ENCODE assay signal across 10 mouse cellular contexts in genomic region chr5:107237971-107238426, GRCm38 (mm10). TPM values are rescaled to one million over a fixed set of nuclear protein-coding genes. Genes with fewer than 3 reads are reported as not detected.
DNase-seq lines count a peak whose midpoint lies in the region; ATAC-seq lines count a peak whose summit lies in the region.
"Had no signal": no experiment of that assay in that cellular context is flagged by ENCODE, and none has a peak within 500 bp of the region (broad histone marks: within the 10 kb centered on the region; RNA-seq: fewer than 3 reads in every experiment).

No protein-coding gene starts in this region.

- DNase-seq in hindbrain, embryonic 10.5 days (ENCODE audit: low spot score) = peak; percentile 51
- DNase-seq in embryonic facial prominence, embryonic 14.5 days (ENCODE audit: low spot score) = no peak
- peak; percentile 43 to 65 for DNase-seq in lung, postnatal 4 days
- DNase-seq in spleen, adult 12 weeks (ENCODE audit: low spot score) = no peak
- DNase-seq in layer of hippocampus, postnatal 10 days (ENCODE audit: low spot score in 2 of 2) = no peak
- DNase-seq in kidney, adult 18-20 months = no peak

- WGBS in hindbrain, embryonic 10.5 days = 51% methylated on average over 7 of the region's 7 CpGs
- WGBS in hindbrain, embryonic 12.5 days = 58% methylated on average over 7 of the region's 7 CpGs
- WGBS in embryonic facial prominence, embryonic 14.5 days = 51% methylated on average over 7 of the region's 7 CpGs
- 44% methylated on average over 7 of the region's 7 CpGs for WGBS in intestine, embryonic 16.5 days

- H3K4me1 ChIP-seq in hindbrain, embryonic 10.5 days (replicated peaks) = peaks cover 56% of the 10 kb centered on the region
- H3K4me1 ChIP-seq in hindbrain, embryonic 12.5 days = peaks cover 19% of the 10 kb centered on the region
- H3K4me1 ChIP-seq in embryonic facial prominence, embryonic 14.5 days (ENCODE audit: control insufficient read depth, insufficient read depth, low read length) = peaks cover 45% of the 10 kb centered on the region
- H3K4me1 ChIP-seq in intestine, embryonic 16.5 days (ENCODE audit: control insufficient read depth, insufficient read depth, low read length) = peaks cover 48% of the 10 kb centered on the region

- no peak overlapping the region for H3K9ac ChIP-seq in hindbrain, embryonic 12.5 days
- H3K9ac ChIP-seq in embryonic facial prominence, embryonic 14.5 days (ENCODE audit: low read depth, low read length) = no peak overlapping the region
- H3K9ac ChIP-seq in intestine, embryonic 16.5 days (ENCODE audit: low read depth, low read length) = no peak overlapping the region

- no peak overlapping the region for H3K4me3 ChIP-seq in hindbrain, embryonic 10.5 days
- H3K4me3 ChIP-seq in hindbrain, embryonic 12.5 days = no peak overlapping the region
- H3K4me3 ChIP-seq in embryonic facial prominence, embryonic 14.5 days (ENCODE audit: low read depth, low read length) = no peak overlapping the region
- H3K4me3 ChIP-seq in intestine, embryonic 16.5 days (ENCODE audit: low read length) = no peak overlapping the region
- H3K4me3 ChIP-seq: megakaryocyte, embryonic 14.5 days had no signal

- no peaks in the 10 kb centered on the region for H3K27me3 ChIP-seq in hindbrain, embryonic 10.5 days (ENCODE audit: insufficient read depth, poor library complexity, severe bottlenecking)
- H3K27me3 ChIP-seq in hindbrain, embryonic 12.5 days = no peaks in the 10 kb centered on the region
- no peaks in the 10 kb centered on the region for H3K27me3 ChIP-seq in embryonic facial prominence, embryonic 14.5 days (replicated peaks; ENCODE audit: control insufficient read depth, insufficient read depth, low read length)
- H3K27me3 ChIP-seq in intestine, embryonic 16.5 days (replicated peaks; ENCODE audit: control insufficient read depth, insufficient read depth, low read length) = no peaks in the 10 kb centered on the region
- H3K27me3 ChIP-seq: CH12.LX; megakaryocyte, embryonic 14.5 days had no signal

- H3K36me3 ChIP-seq in hindbrain, embryonic 10.5 days = no peaks in the 10 kb centered on the region
- H3K36me3 ChIP-seq in hindbrain, embryonic 12.5 days = no peaks in the 10 kb centered on the region
- no peaks in the 10 kb centered on the region for H3K36me3 ChIP-seq in embryonic facial prominence, embryonic 14.5 days (ENCODE audit: control insufficient read depth, insufficient read depth, low read length)
- no peaks in the 10 kb centered on the region for H3K36me3 ChIP-seq in intestine, embryonic 16.5 days (ENCODE audit: control insufficient read depth, insufficient read depth, low read length)

- no peak overlapping the region for H3K4me2 ChIP-seq in hindbrain, embryonic 12.5 days (replicated peaks)
- H3K4me2 ChIP-seq in embryonic facial prominence, embryonic 14.5 days (ENCODE audit: low read depth, low read length) = no peak overlapping the region
- no peak overlapping the region for H3K4me2 ChIP-seq in intestine, embryonic 16.5 days (ENCODE audit: low read depth, low read length)

- H3K27ac ChIP-seq in hindbrain, embryonic 10.5 days = peak overlapping the region; percentile 65
- no peak overlapping the region for H3K27ac ChIP-seq in hindbrain, embryonic 12.5 days
- peak overlapping the region; percentile 1; the same call in 1 of the 2 replicates for H3K27ac ChIP-seq in embryonic facial prominence, embryonic 14.5 days (replicated peaks; ENCODE audit: low read depth, low read length)
- peak overlapping the region; percentile 11; the same call in 1 of the 2 replicates for H3K27ac ChIP-seq in intestine, embryonic 16.5 days (ENCODE audit: low read length)

- no peaks in the 10 kb centered on the region for H3K9me3 ChIP-seq in hindbrain, embryonic 10.5 days
- H3K9me3 ChIP-seq in hindbrain, embryonic 12.5 days (replicated peaks) = no peaks in the 10 kb centered on the region
- H3K9me3 ChIP-seq in embryonic facial prominence, embryonic 14.5 days (ENCODE audit: control insufficient read depth, low read length) = no peaks in the 10 kb centered on the region
- no peaks in the 10 kb centered on the region for H3K9me3 ChIP-seq in intestine, embryonic 16.5 days (ENCODE audit: control insufficient read depth, low read length)
- H3K9me3 ChIP-seq: megakaryocyte, embryonic 14.5 days had no signal

- no peak for ATAC-seq in hindbrain, embryonic 12.5 days (ENCODE audit: low FRiP score)
- ATAC-seq in embryonic facial prominence, embryonic 14.5 days (ENCODE audit: low read depth) = peak; percentile 10; the same call in 1 of the 2 replicates
- no peak for ATAC-seq in intestine, embryonic 16.5 days

RNA-seq across cellular contexts. Expression of gene Tgfbr3, which starts 51.4 kb away (rescaled TPM):
- polyA plus RNA-seq in hindbrain, embryonic 10.5 days (2016; fragmentation: Nextera tagmentation; extraction: Ambion mirVana) = 8.3 and 11.1 TPM in 2 replicates
- 12.0 and 13.7 TPM in 2 replicates for polyA plus RNA-seq in hindbrain, embryonic 12.5 days (2016; fragmentation: Nextera tagmentation; extraction: Ambion mirVana)
- polyA plus RNA-seq in embryonic facial prominence, embryonic 14.5 days (2014; fragmentation: Nextera tagmentation; extraction: Ambion mirVana) = 35.6 and 36.5 TPM in 2 replicates
- 14.6 and 14.9 TPM in 2 replicates for polyA plus RNA-seq in intestine, embryonic 16.5 days (2015; fragmentation: Nextera tagmentation; extraction: Ambion mirVana)
- 10 to 100 TPM; 12.7 to 13.6 TPM for total RNA-seq in layer of hippocampus, postnatal 10 days (2021)

Comparison
In these comparisons a context has a peak if more than half of its experiments do, and no peak if none do; other contexts are left out.
1. DNase-seq: peak in hindbrain, embryonic 10.5 days (single experiment) and lung, postnatal 4 days (2 of 2); none in embryonic facial prominence, embryonic 14.5 days (single experiment), spleen, adult 12 weeks (single experiment), layer of hippocampus, postnatal 10 days (0 of 2) and kidney, adult 18-20 months (single experiment).